Mouse (Mus musculus): Measurements from ENCODE around the gene Mybpc2.

GRCm38 (mm10) chr7:44524502-44524901, at the start of gene Mybpc2:
- TF ChIP-seq CTCF (IDR thresholded peaks at IDR 0.05; ENCODE audit: insufficient read depth, low read depth, low read length) (no peak), POLR2A (IDR thresholded peaks at IDR 0.05; ENCODE audit: insufficient read depth, low read depth, low read length) (no peak)

Data from olfactory bulb, adult 2 months (tissue).